Mouse (Mus musculus): ENCODE data around the gene Col11a2.

- no peak for TF ChIP-seq EP300 (IDR thresholded peaks at IDR 0.05; ENCODE audit: insufficient read depth, low read depth, low read length)
- TF ChIP-seq POLR2A (IDR thresholded peaks at IDR 0.05; ENCODE audit: insufficient read depth, low read depth, low read length) = peak; percentile 87
These were observed 14.9 kb upstream of the Col11a2 start, which contains the start of gene Ring1 for GRCm38 (mm10) chr17:34024317-34024821.
